Mouse (Mus musculus) cortical plate, adult 2 months (tissue): ENCODE data around the gene Ldhd.

ENCODE experiments used
- CTCF ChIP-seq: fragments of 200-500 bp; IDR thresholded peaks from 2 replicates; pipeline ENCODE4 v1.5.1; 2011; ENCODE audit warnings: mild to moderate bottlenecking, control low read depth, low read length; ENCODE audit not compliant: insufficient read depth; ENCODE audit errors: extremely low read depth
- POLR2A ChIP-seq: fragments of 200-500 bp; IDR thresholded peaks from 2 replicates; pipeline ENCODE4 v1.6.1; 2011; ENCODE audit warnings: mild to moderate bottlenecking, low read length, control low read depth; ENCODE audit not compliant: insufficient read depth; ENCODE audit errors: extremely low read depth

GRCm38 (mm10) chr8:111648834-111649233 lies 18.7 kb upstream of the Ldhd start:
- no peak for TF ChIP-seq POLR2A
- TF ChIP-seq CTCF, result no peak
